Mouse (Mus musculus) heart, embryonic 14.5 days (tissue): ENCODE measurements around the gene Wipf3. TPM values are rescaled to one million over a fixed set of nuclear protein-coding genes. Genes with fewer than 3 reads are reported as not detected.

Source experiments
- ATAC-seq: fragments of 200-750 bp; cut with Nextera tagmentation; 2 replicates; pipeline ENCODE4 v1.8.0; 2017; ENCODE audit warnings: low read depth, moderate TSS enrichment; ENCODE audit not compliant: insufficient number of reproducible peaks, insufficient read depth, low FRiP score
- H3K27ac ChIP-seq, 2 experiments: fragments of 200-500 bp in 1 of 2; fragments of 300-500 bp in 1 of 2; sonication (generic) in 1 of 2; replicated peaks in 1 of 2; 2 replicates each; pipeline ENCODE4 v1.5.1; 2012 to 2014; ENCODE audit warnings: low read depth in 2 of 2, low read length in 2 of 2, control low read depth in 1 of 2, mild to moderate bottlenecking in 1 of 2, mixed read lengths in 1 of 2; ENCODE audit not compliant: control insufficient read depth in 1 of 2, insufficient read depth in 1 of 2
- H3K27me3 ChIP-seq: fragments of 300-500 bp; sonication (generic); 2 replicates; pipeline ENCODE4 v1.6.1; 2014; ENCODE audit warnings: mild to moderate bottlenecking, low read length, control low read depth; ENCODE audit not compliant: control insufficient read depth, insufficient read depth
- H3K36me3 ChIP-seq: fragments of 300-500 bp; sonication (generic); 2 replicates; pipeline ENCODE4 v1.6.1; 2014; ENCODE audit warnings: mild to moderate bottlenecking, control low read depth, low read length, mixed read lengths; ENCODE audit not compliant: control insufficient read depth, insufficient read depth
- H3K4me1 ChIP-seq, 2 experiments: fragments of 200-500 bp in 1 of 2; fragments of 300-500 bp in 1 of 2; sonication (generic) in 1 of 2; 2 replicates each; pipeline ENCODE4 v1.6.1; 2012 to 2014; ENCODE audit warnings: low read length in 2 of 2, control low read depth in 1 of 2, mixed read lengths in 1 of 2; ENCODE audit not compliant: control insufficient read depth in 2 of 2, insufficient read depth in 2 of 2
- H3K4me2 ChIP-seq: fragments of 300-500 bp; sonication (generic); 2 replicates; pipeline ENCODE4 v1.6.1; 2014; ENCODE audit warnings: mild to moderate bottlenecking, low read length
- H3K4me3 ChIP-seq, 2 experiments: fragments of 200-500 bp in 1 of 2; fragments of 300-500 bp in 1 of 2; sonication (generic) in 1 of 2; 2 replicates each; pipeline ENCODE4 v1.5.1; 2012 to 2014; ENCODE audit warnings: low read length in 2 of 2, mild to moderate bottlenecking in 2 of 2, control low read depth in 1 of 2, low read depth in 1 of 2, moderate library complexity in 1 of 2; ENCODE audit not compliant: control insufficient read depth in 1 of 2, insufficient read depth in 1 of 2
- H3K9ac ChIP-seq: fragments of 300-500 bp; sonication (generic); 2 replicates; pipeline ENCODE4 v1.6.1; 2014; ENCODE audit warnings: mild to moderate bottlenecking, low read length
- H3K9me3 ChIP-seq: fragments of 300-500 bp; sonication (generic); 2 replicates; pipeline ENCODE4 v1.6.1; 2016; ENCODE audit warnings: low read length, control low read depth; ENCODE audit not compliant: control insufficient read depth
- WGBS: fragments of 180-500 bp; shearing (Covaris S2); extraction: QIAGEN DNeasy Blood & Tissue Kit; methylation state at CpG from one replicate; pipeline ENCODE4 v1.1.7; 2014; 5-methylcytosine and 5-hydroxymethylcytosine counted together
- polyA plus RNA-seq: library from polyadenylated mRNA; unstranded; fragments of >200 nt; fragmentation: Nextera tagmentation; extraction: Ambion mirVana; gene quantifications from 2 replicates; pipeline ENCODE4 v1.2.1, GENCODE M21; 2014

Wipf3 gene
- polyA plus RNA-seq, 1 experiment from 2014 or later = 6.9 TPM

DNA sequence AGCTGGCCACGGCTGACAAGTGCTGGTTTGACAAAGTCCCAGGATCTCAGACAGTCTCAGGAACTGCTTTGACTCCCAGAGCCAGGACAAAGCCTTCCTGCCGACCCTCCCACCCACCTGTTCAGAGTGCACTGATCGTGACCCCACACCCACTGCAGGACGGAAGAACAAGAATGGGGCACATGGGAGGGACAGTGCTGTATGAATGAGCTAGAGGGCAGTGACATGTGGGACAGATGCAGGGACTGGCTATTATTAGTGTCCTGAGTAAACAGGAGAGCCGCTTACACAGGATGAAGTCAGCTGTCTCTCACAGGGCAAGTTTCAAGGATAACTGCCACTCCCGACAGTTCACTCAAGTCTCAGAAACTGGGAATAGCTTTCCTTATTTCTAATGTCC lies 20.1 kb upstream of the Wipf3 start:
- H3K27me3 ChIP-seq = no peaks in the 10 kb centered on the region
- 15% methylated on average over 6 of the region's 6 CpGs for WGBS
- H3K9me3 ChIP-seq = 0 out of 2 replicates have a peak, but pooled peaks cover 3% of the 10 kb centered on the region
- peak overlapping the region; percentile 54 to 59; a peak in 3 of 4 replicates for H3K27ac ChIP-seq
- no peaks in the 10 kb centered on the region for H3K36me3 ChIP-seq
- peaks cover 4 to 9% of the 10 kb centered on the region in 2 experiments for H3K4me1 ChIP-seq
- H3K4me3 ChIP-seq = no peak overlapping the region
- no peak overlapping the region for H3K9ac ChIP-seq
- H3K4me2 ChIP-seq = peak overlapping the region; percentile 28
- peak; percentile 79 for ATAC-seq

DNA sequence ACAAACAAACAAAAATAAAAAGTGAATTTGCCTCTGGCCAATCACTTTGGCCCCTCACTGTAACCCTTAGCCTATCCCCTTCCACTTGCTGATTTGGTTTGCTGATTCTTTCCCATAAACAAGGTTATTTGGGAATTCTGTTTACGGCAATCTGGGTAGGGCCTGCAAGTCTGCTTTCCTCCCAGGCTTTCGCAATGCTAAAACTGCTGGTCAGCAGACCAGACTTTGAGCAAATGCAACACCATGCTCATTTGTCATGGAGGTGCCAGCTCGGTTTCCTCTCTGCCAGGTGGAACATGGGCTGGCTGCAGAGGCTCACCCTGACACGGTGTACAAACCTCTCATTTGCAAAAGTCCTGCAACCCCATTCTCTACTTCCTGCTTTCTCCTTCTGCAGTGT lies 19.0 kb upstream of the Wipf3 start:
- H3K4me2 ChIP-seq = no peak overlapping the region
- 81% methylated on average over 4 of the region's 4 CpGs for WGBS
- 0 out of 2 replicates have a peak, but pooled peaks cover 3% of the 10 kb centered on the region for H3K9me3 ChIP-seq
- no peak overlapping the region for H3K9ac ChIP-seq
- no peak overlapping the region for H3K4me3 ChIP-seq
- ATAC-seq = no peak
- H3K4me1 ChIP-seq = peaks cover 4 to 9% of the 10 kb centered on the region in 2 experiments
- no peaks in the 10 kb centered on the region for H3K36me3 ChIP-seq
- no peaks in the 10 kb centered on the region for H3K27me3 ChIP-seq
- no peak overlapping the region for H3K27ac ChIP-seq

DNA sequence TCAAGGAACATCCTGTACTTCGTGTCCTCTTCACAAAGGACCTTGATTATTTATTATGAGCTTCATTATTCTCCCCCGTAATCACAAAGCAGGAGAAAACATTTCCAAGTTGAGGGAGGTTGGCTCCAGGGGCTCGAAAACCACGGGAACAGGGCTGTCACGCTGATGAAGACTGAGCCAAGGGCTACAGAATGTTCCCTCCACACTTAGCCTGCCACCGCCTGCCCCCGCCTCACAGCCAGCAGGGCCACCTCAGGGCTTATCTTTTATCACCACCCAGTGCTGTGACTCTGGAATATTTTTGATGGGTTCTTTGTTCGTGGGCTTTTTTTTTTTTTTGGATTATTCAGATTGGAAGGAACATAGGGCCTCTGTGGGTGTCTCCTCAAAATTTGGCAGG lies 17.8 kb upstream of the Wipf3 start:
- WGBS = 57% methylated on average over 8 of the region's 8 CpGs
- Histone ChIP-seq H3K4me3 (no peak overlapping the region), H3K27me3 (no peaks in the 10 kb centered on the region), H3K36me3 (no peaks in the 10 kb centered on the region), H3K9me3 (no peaks in the 10 kb centered on the region), H3K9ac (no peak overlapping the region), H3K27ac (no peak overlapping the region), H3K4me1 (peaks cover 4 to 9% of the 10 kb centered on the region in 2 experiments), H3K4me2 (no peak overlapping the region)
- no peak for ATAC-seq

DNA sequence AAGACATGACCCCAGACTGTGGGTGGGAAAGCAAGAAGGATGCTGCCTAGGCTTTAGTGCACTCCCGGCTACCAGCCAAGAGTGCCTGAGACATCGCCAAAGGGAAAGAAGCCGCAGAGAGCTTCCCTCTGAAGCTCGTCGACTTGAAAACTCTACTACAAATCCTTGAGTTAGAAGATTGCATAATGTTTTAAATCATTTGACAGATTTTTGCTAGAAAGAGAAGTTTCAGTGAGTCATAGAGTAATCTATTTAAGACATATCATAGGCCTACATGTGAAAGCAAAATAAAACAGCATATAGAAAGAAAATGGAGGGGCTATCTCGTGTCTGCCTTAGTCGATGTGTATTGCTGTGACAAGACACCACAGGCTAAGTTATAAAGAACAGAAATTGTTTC lies 16.5 kb upstream of the Wipf3 start:
- no peak overlapping the region for H3K4me3 ChIP-seq
- no peak overlapping the region for H3K27ac ChIP-seq
- ATAC-seq = no peak
- no peaks in the 10 kb centered on the region for H3K36me3 ChIP-seq
- 80% methylated on average over 7 of the region's 7 CpGs for WGBS
- H3K4me2 ChIP-seq = no peak overlapping the region
- H3K9ac ChIP-seq = no peak overlapping the region
- H3K4me1 ChIP-seq = peaks cover 4 to 9% of the 10 kb centered on the region in 2 experiments
- no peaks in the 10 kb centered on the region for H3K27me3 ChIP-seq
- no peaks in the 10 kb centered on the region for H3K9me3 ChIP-seq

DNA sequence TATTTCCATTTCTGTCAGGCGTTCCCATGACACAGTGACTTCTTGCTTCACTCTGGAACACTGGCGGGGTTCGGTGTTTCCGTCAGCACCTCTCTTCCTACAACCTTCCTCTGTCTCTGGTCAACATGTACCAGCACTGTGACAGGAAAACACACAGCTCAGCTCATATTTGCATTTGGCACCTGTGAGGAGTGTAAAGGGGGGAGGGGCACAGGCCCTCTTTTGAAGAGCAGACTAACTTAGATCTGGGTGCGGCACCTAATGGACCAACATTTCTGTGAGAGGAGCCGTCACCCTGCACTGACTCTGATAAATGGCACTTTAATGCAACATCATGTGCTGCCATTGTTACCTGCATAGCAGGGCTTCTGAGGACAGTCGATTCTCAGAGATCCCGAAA lies 4.2 kb upstream of the Wipf3 start:
- WGBS = 74% methylated on average over 8 of the region's 8 CpGs
- Histone ChIP-seq H3K36me3 (no peaks in the 10 kb centered on the region), H3K9me3 (no peaks in the 10 kb centered on the region), H3K4me1 (peaks cover 2 to 7% of the 10 kb centered on the region in 2 experiments), H3K4me3 (no peak overlapping the region), H3K4me2 (no peak overlapping the region), H3K9ac (no peak overlapping the region), H3K27ac (no peak overlapping the region), H3K27me3 (peaks cover 5% of the 10 kb centered on the region; the same call in 1 of the 2 replicates)
- no peak for ATAC-seq

DNA sequence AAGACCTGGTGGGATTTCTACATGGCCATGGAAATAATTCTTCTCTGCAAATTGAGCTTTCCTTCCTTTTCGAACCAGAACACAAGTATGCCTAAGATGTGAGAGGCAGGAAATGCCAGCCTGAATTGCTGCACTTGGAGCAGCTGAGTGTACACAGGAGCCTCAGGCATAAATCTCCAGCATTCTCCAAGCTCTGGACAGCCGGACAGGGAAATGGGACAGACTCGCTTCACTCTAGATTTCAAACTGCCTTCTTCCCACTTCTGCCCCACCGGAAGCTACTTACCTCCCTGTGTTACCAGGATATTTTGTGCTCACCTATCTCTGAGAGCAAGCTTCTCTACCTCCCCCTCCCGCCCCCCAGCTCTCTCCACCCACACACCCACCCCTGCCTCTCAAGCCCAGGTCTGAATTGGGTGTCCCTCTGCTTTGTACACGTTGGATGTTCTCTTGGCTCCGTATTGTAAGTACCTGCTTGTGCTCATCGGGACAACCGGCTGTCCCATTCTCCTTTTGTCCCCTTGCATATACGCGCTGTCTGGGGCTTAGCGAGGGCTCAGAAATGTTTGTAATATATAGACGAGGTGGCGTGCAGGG lies 455 bp upstream of the Wipf3 start:
- H3K4me2 ChIP-seq = peak overlapping the region; percentile 94
- H3K4me3 ChIP-seq = peak overlapping the region; percentile 57 to 63
- peak overlapping the region; percentile 86 for H3K9ac ChIP-seq
- H3K27me3 ChIP-seq = peaks cover 5% of the 10 kb centered on the region; the same call in 1 of the 2 replicates
- H3K27ac ChIP-seq = no peak overlapping the region
- no peak for ATAC-seq
- no peaks in the 10 kb centered on the region for H3K9me3 ChIP-seq
- 4% methylated on average over 14 of the region's 14 CpGs for WGBS
- H3K4me1 ChIP-seq = peaks cover 15 to 26% of the 10 kb centered on the region in 2 experiments
- no peaks in the 10 kb centered on the region for H3K36me3 ChIP-seq

DNA sequence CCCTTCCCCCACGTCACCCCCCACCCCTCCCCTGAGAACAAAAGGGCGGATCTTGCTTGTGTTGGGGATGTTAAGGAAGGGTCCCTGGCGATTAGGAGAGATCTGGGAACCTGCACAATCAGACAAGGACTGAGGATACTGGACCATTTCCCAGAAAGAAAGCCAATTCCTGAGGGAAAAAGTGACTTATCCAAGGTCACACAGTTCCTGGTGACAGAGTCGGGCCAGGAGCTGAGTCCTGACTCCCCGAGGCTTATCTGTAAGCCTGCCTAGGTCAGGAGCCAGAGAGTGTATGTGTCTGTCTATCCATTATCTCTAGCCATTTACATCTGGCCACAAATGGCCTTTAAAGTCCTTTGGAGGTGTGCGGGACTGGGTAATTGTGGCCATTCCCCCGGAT lies 818 bp downstream of the Wipf3 start:
- ATAC-seq = no peak
- peaks cover 5% of the 10 kb centered on the region; the same call in 1 of the 2 replicates for H3K27me3 ChIP-seq
- peak overlapping the region; percentile 86 for H3K9ac ChIP-seq
- 16% methylated on average over 7 of the region's 7 CpGs for WGBS
- peaks cover 18 to 26% of the 10 kb centered on the region in 2 experiments for H3K4me1 ChIP-seq
- peak overlapping the region; percentile 57 to 63 for H3K4me3 ChIP-seq
- H3K36me3 ChIP-seq = no peaks in the 10 kb centered on the region
- peak overlapping the region in 1 of 2 experiments; percentile 70; a peak in 2 of 4 replicates for H3K27ac ChIP-seq
- no peaks in the 10 kb centered on the region for H3K9me3 ChIP-seq
- peak overlapping the region; percentile 94 for H3K4me2 ChIP-seq

DNA sequence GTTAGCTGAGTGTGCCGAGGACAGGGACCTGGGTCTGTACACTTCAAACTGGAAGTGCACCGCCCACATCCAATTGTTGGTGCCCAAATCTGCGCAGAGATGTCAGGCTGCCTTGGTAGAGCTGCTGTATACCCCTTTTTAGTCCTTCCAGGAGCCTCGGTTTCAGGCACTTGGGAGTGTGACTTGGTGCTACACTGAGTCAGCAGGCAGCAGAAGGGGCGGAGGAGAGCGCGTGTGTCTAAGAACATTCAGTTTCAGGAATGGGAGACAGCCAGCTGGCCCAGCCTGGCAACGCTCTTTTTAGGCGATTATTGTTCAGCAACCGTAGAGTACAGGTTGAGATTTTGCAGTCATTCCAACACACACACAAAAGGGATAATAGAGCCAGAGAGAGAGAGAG lies 2.4 kb downstream of the Wipf3 start:
- ATAC-seq = no peak
- H3K27ac ChIP-seq = no peak overlapping the region
- 74% methylated on average over 10 of the region's 10 CpGs for WGBS
- H3K36me3 ChIP-seq = no peaks in the 10 kb centered on the region
- H3K9me3 ChIP-seq = no peaks in the 10 kb centered on the region
- H3K27me3 ChIP-seq = peaks cover 5% of the 10 kb centered on the region; the same call in 1 of the 2 replicates
- H3K4me3 ChIP-seq = peak overlapping the region in 1 of 2 experiments; percentile 63; a peak in 1 of 4 replicates
- H3K4me1 ChIP-seq = peaks cover 22 to 26% of the 10 kb centered on the region in 2 experiments
- no peak overlapping the region; the same call in 1 of the 2 replicates for H3K9ac ChIP-seq
- peak overlapping the region; percentile 94 for H3K4me2 ChIP-seq
